Mouse (Mus musculus): Measurements from ENCODE around the gene Siah2. TPM values are rescaled to one million over a fixed set of nuclear protein-coding genes. Genes with fewer than 3 reads are reported as not detected.

Siah2 gene
- polyA plus RNA-seq, 1 experiment: 18.4 TPM

GRCm38 (mm10) chr3:58703748-58704147, 11.5 kb upstream of the Siah2 start:
- TF ChIP-seq USF1 (IDR thresholded peaks at IDR 0.05; ENCODE audit: low read depth) (no peak), CEBPB (IDR thresholded peaks at IDR 0.05; ENCODE audit: low read depth) (no peak), MAX (IDR thresholded peaks at IDR 0.05) (no peak), CTCF (IDR thresholded peaks at IDR 0.05; ENCODE audit: control insufficient read depth, insufficient read depth, insufficient read length) (no peak), FOSL1 (IDR thresholded peaks at IDR 0.05; ENCODE audit: insufficient read depth, low read length, poor library complexity, severe bottlenecking) (no peak), MYOD1 (IDR thresholded peaks at IDR 0.05; ENCODE audit: control insufficient read depth, insufficient read length, low read depth) (no peak), MYOG (IDR thresholded peaks at IDR 0.05; ENCODE audit: control insufficient read depth, extremely low read depth, insufficient read length) (no peak)
- Histone ChIP-seq H3ac (ENCODE audit: control insufficient read depth, insufficient read length, low read depth) (no peak overlapping the region), H3K79me2 (ENCODE audit: control insufficient read depth, insufficient read depth) (no peaks in the 10 kb centered on the region), H3K4me3 (ENCODE audit: insufficient read depth, poor library complexity, severe bottlenecking) (no peak overlapping the region), H3K79me3 (ENCODE audit: low read depth) (no peaks in the 10 kb centered on the region), H3K27me3 (ENCODE audit: control insufficient read depth, insufficient read depth, insufficient read length) (no peaks in the 10 kb centered on the region), H3K36me3 (ENCODE audit: control insufficient read depth, insufficient read depth) (no peaks in the 10 kb centered on the region)

- H3K79me3 ChIP-seq (ENCODE audit: low read depth): no peaks in the 10 kb centered on the region
- no peak overlapping the region for H3ac ChIP-seq (ENCODE audit: control insufficient read depth, insufficient read length, low read depth)
- TF ChIP-seq CTCF (IDR thresholded peaks at IDR 0.05; ENCODE audit: control insufficient read depth, insufficient read depth, insufficient read length) (no peak), MYOD1 (IDR thresholded peaks at IDR 0.05; ENCODE audit: control insufficient read depth, insufficient read length, low read depth) (no peak), FOSL1 (IDR thresholded peaks at IDR 0.05; ENCODE audit: insufficient read depth, low read length, poor library complexity, severe bottlenecking) (no peak), MYOG (IDR thresholded peaks at IDR 0.05; ENCODE audit: control insufficient read depth, extremely low read depth, insufficient read length) (no peak), MAX (IDR thresholded peaks at IDR 0.05) (no peak), CEBPB (IDR thresholded peaks at IDR 0.05; ENCODE audit: low read depth) (no peak), USF1 (IDR thresholded peaks at IDR 0.05; ENCODE audit: low read depth) (no peak)
- no peaks in the 10 kb centered on the region for H3K36me3 ChIP-seq (ENCODE audit: control insufficient read depth, insufficient read depth)
- no peak overlapping the region for H3K4me3 ChIP-seq (ENCODE audit: insufficient read depth, poor library complexity, severe bottlenecking)
- no peaks in the 10 kb centered on the region for H3K27me3 ChIP-seq (ENCODE audit: control insufficient read depth, insufficient read depth, insufficient read length)
- no peaks in the 10 kb centered on the region for H3K79me2 ChIP-seq (ENCODE audit: control insufficient read depth, insufficient read depth)
These were observed 10.1 kb upstream of the Siah2 start for GRCm38 (mm10) chr3:58702329-58702728.

GRCm38 (mm10) chr3:58701441-58701840, 9.2 kb upstream of the Siah2 start:
- no peaks in the 10 kb centered on the region for H3K36me3 ChIP-seq (ENCODE audit: control insufficient read depth, insufficient read depth)
- no peak for TF ChIP-seq MYOD1 (IDR thresholded peaks at IDR 0.05; ENCODE audit: control insufficient read depth, insufficient read length, low read depth)
- TF ChIP-seq MYOG (IDR thresholded peaks at IDR 0.05; ENCODE audit: control insufficient read depth, extremely low read depth, insufficient read length): no peak
- no peak for TF ChIP-seq FOSL1 (IDR thresholded peaks at IDR 0.05; ENCODE audit: insufficient read depth, low read length, poor library complexity, severe bottlenecking)
- no peak for TF ChIP-seq CTCF (IDR thresholded peaks at IDR 0.05; ENCODE audit: control insufficient read depth, insufficient read depth, insufficient read length)
- TF ChIP-seq USF1 (IDR thresholded peaks at IDR 0.05; ENCODE audit: low read depth): no peak
- no peak for TF ChIP-seq CEBPB (IDR thresholded peaks at IDR 0.05; ENCODE audit: low read depth)
- TF ChIP-seq MAX (IDR thresholded peaks at IDR 0.05): no peak
- H3K79me2 ChIP-seq (ENCODE audit: control insufficient read depth, insufficient read depth): no peaks in the 10 kb centered on the region
- no peaks in the 10 kb centered on the region for H3K27me3 ChIP-seq (ENCODE audit: control insufficient read depth, insufficient read depth, insufficient read length)
- no peak overlapping the region for H3ac ChIP-seq (ENCODE audit: control insufficient read depth, insufficient read length, low read depth)
- H3K4me3 ChIP-seq (ENCODE audit: insufficient read depth, poor library complexity, severe bottlenecking): no peak overlapping the region
- H3K79me3 ChIP-seq (ENCODE audit: low read depth): no peaks in the 10 kb centered on the region

- Histone ChIP-seq H3K79me3 (ENCODE audit: low read depth) (no peaks in the 10 kb centered on the region), H3K27me3 (ENCODE audit: control insufficient read depth, insufficient read depth, insufficient read length) (no peaks in the 10 kb centered on the region), H3ac (ENCODE audit: control insufficient read depth, insufficient read length, low read depth) (no peak overlapping the region), H3K4me3 (ENCODE audit: insufficient read depth, poor library complexity, severe bottlenecking) (no peak overlapping the region), H3K36me3 (ENCODE audit: control insufficient read depth, insufficient read depth) (no peaks in the 10 kb centered on the region), H3K79me2 (ENCODE audit: control insufficient read depth, insufficient read depth) (no peaks in the 10 kb centered on the region)
- TF ChIP-seq CEBPB (IDR thresholded peaks at IDR 0.05; ENCODE audit: low read depth) (no peak), MYOD1 (IDR thresholded peaks at IDR 0.05; ENCODE audit: control insufficient read depth, insufficient read length, low read depth) (no peak), MAX (IDR thresholded peaks at IDR 0.05) (no peak), CTCF (IDR thresholded peaks at IDR 0.05; ENCODE audit: control insufficient read depth, insufficient read depth, insufficient read length) (no peak), FOSL1 (IDR thresholded peaks at IDR 0.05; ENCODE audit: insufficient read depth, low read length, poor library complexity, severe bottlenecking) (no peak), USF1 (IDR thresholded peaks at IDR 0.05; ENCODE audit: low read depth) (no peak), MYOG (IDR thresholded peaks at IDR 0.05; ENCODE audit: control insufficient read depth, extremely low read depth, insufficient read length) (no peak)
These were observed 5.7 kb upstream of the Siah2 start for GRCm38 (mm10) chr3:58697926-58698325.

GRCm38 (mm10) chr3:58696806-58697205, 4.6 kb upstream of the Siah2 start:
- Histone ChIP-seq H3K27me3 (ENCODE audit: control insufficient read depth, insufficient read depth, insufficient read length) (no peaks in the 10 kb centered on the region), H3ac (ENCODE audit: control insufficient read depth, insufficient read length, low read depth) (no peak overlapping the region), H3K79me3 (ENCODE audit: low read depth) (no peaks in the 10 kb centered on the region), H3K79me2 (ENCODE audit: control insufficient read depth, insufficient read depth) (peaks cover under 1% of the 10 kb centered on the region), H3K4me3 (ENCODE audit: insufficient read depth, poor library complexity, severe bottlenecking) (no peak overlapping the region), H3K36me3 (ENCODE audit: control insufficient read depth, insufficient read depth) (no peaks in the 10 kb centered on the region)
- no peak for TF ChIP-seq CTCF (IDR thresholded peaks at IDR 0.05; ENCODE audit: control insufficient read depth, insufficient read depth, insufficient read length)
- no peak for TF ChIP-seq MAX (IDR thresholded peaks at IDR 0.05)
- TF ChIP-seq CEBPB (IDR thresholded peaks at IDR 0.05; ENCODE audit: low read depth): no peak
- no peak for TF ChIP-seq MYOD1 (IDR thresholded peaks at IDR 0.05; ENCODE audit: control insufficient read depth, insufficient read length, low read depth)
- no peak for TF ChIP-seq MYOG (IDR thresholded peaks at IDR 0.05; ENCODE audit: control insufficient read depth, extremely low read depth, insufficient read length)
- no peak for TF ChIP-seq USF1 (IDR thresholded peaks at IDR 0.05; ENCODE audit: low read depth)
- TF ChIP-seq FOSL1 (IDR thresholded peaks at IDR 0.05; ENCODE audit: insufficient read depth, low read length, poor library complexity, severe bottlenecking): no peak

GRCm38 (mm10) chr3:58695507-58695906, 3.3 kb upstream of the Siah2 start:
- H3K79me3 ChIP-seq (ENCODE audit: low read depth): peaks cover 9% of the 10 kb centered on the region
- H3K27me3 ChIP-seq (ENCODE audit: control insufficient read depth, insufficient read depth, insufficient read length): no peaks in the 10 kb centered on the region
- H3K4me3 ChIP-seq (ENCODE audit: insufficient read depth, poor library complexity, severe bottlenecking): no peak overlapping the region
- TF ChIP-seq FOSL1 (IDR thresholded peaks at IDR 0.05; ENCODE audit: insufficient read depth, low read length, poor library complexity, severe bottlenecking) (no peak), USF1 (IDR thresholded peaks at IDR 0.05; ENCODE audit: low read depth) (no peak), MYOG (IDR thresholded peaks at IDR 0.05; ENCODE audit: control insufficient read depth, extremely low read depth, insufficient read length) (no peak), CEBPB (IDR thresholded peaks at IDR 0.05; ENCODE audit: low read depth) (no peak), MYOD1 (IDR thresholded peaks at IDR 0.05; ENCODE audit: control insufficient read depth, insufficient read length, low read depth) (no peak), MAX (IDR thresholded peaks at IDR 0.05) (no peak), CTCF (IDR thresholded peaks at IDR 0.05; ENCODE audit: control insufficient read depth, insufficient read depth, insufficient read length) (no peak)
- no peaks in the 10 kb centered on the region for H3K36me3 ChIP-seq (ENCODE audit: control insufficient read depth, insufficient read depth)
- H3K79me2 ChIP-seq (ENCODE audit: control insufficient read depth, insufficient read depth): peaks cover 13% of the 10 kb centered on the region
- no peak overlapping the region for H3ac ChIP-seq (ENCODE audit: control insufficient read depth, insufficient read length, low read depth)
